Mouse (Mus musculus): ENCODE measurements around the gene Cks2.
"Not testable (repeated sequence)": the region's sequence is repeated elsewhere in the genome, so short reads cannot be mapped to it uniquely, and the experiment has no call there.

The Cks2 gene

GRCm38 (mm10) chr13:51644829-51645789, at the start of gene Cks2:
Cks2 (plus strand) TSS chr13:51645232.
- DNase-seq (ENCODE audit: low spot score in 2 of 2): peak; percentile 94 to 96

- DNase-seq (ENCODE audit: low spot score in 2 of 2): no peak
Measured at GRCm38 (mm10) chr13:51595404-51595803, 49.6 kb upstream of the Cks2 start.

GRCm38 (mm10) chr13:51598063-51598462, 47.0 kb upstream of the Cks2 start:
- DNase-seq (ENCODE audit: low spot score in 2 of 2): no peak

- no peak for DNase-seq (ENCODE audit: low spot score in 2 of 2)
Measured at GRCm38 (mm10) chr13:51600169-51600568, 44.9 kb upstream of the Cks2 start.

GRCm38 (mm10) chr13:51602764-51603163, 42.3 kb upstream of the Cks2 start:
- no peak for DNase-seq (ENCODE audit: low spot score in 2 of 2)

DNA sequence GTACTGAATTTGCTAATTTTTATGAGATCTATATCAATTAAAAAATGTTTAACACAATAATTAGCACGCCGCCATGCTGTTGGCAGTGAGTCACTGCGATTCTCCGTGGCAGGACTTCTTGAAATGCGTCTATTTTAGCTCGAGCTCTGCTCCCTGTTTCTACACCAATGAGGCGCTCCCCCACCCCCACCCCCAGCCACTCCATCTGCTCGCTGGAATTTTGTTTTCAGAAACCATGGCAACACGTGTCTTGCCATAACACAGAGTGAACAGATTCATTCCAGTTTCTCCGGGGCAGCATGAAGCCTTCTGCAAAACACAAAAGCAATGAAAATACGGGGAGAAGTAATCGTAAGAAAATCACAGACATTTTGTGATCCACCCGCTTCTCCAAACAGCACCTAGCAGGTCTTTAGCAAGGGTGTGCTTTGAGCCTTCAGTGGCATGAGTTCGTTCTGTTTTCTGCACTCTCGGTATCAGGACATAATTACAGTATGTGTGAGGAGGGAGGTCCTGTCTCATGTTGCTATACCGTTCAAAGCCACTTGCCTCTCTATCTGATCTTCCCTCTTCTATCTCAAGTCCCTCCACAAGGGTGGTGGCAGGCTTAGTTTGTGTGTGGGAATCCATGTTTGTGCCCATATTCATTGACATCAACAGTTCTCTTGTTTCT, 41.7 kb upstream of the Cks2 start:
- DNase-seq (ENCODE audit: low spot score in 2 of 2): no peak

DNA sequence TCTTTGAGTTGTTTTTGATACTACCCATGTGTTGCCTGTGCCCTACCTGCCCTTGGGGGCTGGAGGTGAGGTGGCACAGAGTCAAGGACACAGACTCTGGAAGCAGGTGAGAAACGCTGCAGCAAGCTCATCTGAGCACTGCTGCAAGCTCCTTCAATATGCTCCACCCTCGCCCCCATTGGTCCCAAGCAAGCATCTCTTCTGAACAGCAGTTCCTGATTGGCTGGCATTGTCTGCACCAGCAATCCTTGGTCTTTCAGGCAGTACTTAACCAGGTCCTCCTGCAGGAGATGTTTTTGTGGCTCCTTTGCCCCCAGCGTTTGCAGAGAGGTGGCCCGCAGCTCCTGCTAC, 41.2 kb upstream of the Cks2 start:
- no peak for DNase-seq (ENCODE audit: low spot score in 2 of 2)

DNA sequence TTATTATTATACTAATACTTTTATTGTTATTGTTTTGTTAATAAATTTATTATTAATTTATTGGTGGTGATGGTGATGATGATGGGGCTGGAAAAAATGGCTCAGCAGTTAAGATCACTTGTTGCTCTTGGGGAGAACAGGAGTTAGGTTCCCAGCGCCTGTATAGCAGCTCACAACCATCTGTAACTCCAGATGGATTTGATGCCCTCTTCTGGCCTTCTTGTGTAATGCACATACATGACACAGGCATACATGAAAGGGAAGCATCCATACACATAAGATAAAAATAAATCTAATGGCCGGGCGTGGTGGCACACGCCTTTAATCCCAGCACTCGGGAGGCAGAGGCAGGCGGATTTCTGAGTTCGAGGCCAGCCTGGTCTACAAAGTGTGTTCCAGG, 35.8 kb upstream of the Cks2 start:
- DNase-seq (ENCODE audit: low spot score in 2 of 2): no peak

- DNase-seq (ENCODE audit: low spot score in 2 of 2): no peak
Measured at GRCm38 (mm10) chr13:51611060-51611459, 34.0 kb upstream of the Cks2 start.

DNA sequence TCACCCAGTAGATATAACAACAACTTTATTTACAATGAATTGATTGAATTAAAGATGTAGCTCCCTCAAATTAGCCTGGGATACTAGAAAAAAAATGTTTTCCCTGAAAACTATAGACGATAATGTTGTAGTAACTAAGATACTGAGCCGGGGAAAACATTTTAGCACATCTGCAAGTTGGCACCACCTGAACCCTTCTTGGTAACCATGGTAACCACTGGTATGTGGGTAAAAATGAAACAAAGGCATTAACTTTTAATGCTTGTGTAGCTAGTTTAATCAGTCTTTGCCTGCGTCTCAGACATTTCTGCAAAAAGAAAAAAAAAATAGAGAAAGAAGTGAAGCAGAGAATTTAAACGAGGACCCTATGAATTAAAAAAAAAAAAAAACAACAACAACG, 33.5 kb upstream of the Cks2 start:
- DNase-seq (ENCODE audit: low spot score in 2 of 2): no peak

DNA sequence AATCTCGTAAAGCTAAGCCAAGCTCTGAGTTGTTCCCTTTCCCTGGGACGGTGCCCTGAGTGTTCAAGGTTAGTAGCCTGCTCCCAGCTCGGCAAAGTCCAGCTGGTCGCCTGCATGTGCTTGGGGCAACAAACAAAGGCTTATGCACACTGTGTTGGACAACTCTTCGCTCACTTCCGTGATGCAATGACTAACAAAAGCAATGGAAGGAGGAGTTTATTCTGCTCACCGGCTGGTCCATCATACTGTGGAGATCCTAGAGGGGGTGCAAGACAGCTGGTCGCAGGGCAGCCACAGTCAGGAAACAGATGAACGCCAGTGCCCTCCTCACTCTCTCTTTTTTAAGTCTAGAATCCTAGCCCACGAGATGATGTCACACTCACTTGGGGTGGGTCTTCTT, 29.2 kb upstream of the Cks2 start:
- no peak for DNase-seq (ENCODE audit: low spot score in 2 of 2)

DNA sequence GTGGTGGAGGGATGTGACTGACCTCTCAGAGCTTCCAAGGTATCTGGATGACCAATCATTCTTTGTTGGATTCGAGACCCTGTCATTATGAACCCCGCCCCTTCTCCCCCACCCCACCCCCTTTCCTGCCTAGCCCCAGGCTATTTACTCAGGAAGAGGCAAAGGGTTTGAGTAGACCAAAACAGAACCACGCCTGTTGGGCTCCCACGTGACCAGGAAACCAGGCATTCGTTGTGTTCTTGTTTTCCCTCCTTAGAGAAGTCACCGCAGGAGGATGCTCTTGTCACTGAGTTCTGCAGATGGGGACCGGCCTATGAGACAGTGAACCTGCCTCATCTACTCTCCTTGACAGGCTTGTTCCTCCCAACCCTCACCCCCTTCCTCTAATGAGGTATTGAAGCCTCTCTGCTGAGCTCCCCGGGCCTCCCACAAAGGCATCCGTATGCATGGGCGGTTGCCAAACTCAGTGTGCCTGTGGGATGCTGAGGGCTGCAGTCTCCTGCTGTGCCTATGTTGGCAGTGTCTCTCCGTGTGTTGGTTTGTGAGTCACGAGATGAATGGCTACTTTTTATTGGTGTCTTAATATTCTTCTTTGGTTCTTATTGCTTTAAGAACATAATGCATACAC, 28.5 kb upstream of the Cks2 start:
- no peak for DNase-seq (ENCODE audit: low spot score in 2 of 2)

- no peak for DNase-seq (ENCODE audit: low spot score in 2 of 2)
Measured at GRCm38 (mm10) chr13:51617306-51617705, 27.7 kb upstream of the Cks2 start.

- peak in 1 of 2 experiments; percentile 19 for DNase-seq (ENCODE audit: low spot score in 2 of 2)
Measured at GRCm38 (mm10) chr13:51617861-51618260, 27.2 kb upstream of the Cks2 start.

- no peak for DNase-seq (ENCODE audit: low spot score in 2 of 2)
Measured at GRCm38 (mm10) chr13:51618602-51619001, 26.4 kb upstream of the Cks2 start.

- DNase-seq (ENCODE audit: low spot score in 2 of 2): no peak
Measured at GRCm38 (mm10) chr13:51622626-51623025, 22.4 kb upstream of the Cks2 start.

DNA sequence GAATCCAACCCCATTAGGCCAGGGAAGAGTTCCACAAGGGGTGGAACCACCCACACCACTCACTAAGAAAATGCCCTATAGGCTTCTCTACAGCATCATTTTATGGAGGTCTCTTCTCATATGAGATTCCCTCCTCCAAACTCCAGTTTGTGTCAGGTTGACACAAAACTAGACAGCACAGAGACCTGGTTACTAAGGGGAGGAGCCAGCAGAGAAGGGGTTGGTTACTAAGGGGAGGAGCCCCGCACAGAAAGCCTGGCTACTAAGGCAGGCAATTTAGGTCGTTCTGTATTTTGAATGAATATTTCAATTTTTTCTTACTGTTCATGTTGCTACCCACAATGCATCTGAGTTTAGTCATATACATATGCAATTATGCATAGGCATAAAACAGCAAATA, 21.4 kb upstream of the Cks2 start:
- no peak for DNase-seq (ENCODE audit: low spot score in 2 of 2)

GRCm38 (mm10) chr13:51628273-51628848, 16.7 kb upstream of the Cks2 start:
- DNase-seq (ENCODE audit: low spot score in 2 of 2): no peak

GRCm38 (mm10) chr13:51631354-51631992, 13.6 kb upstream of the Cks2 start:
- DNase-seq (ENCODE audit: low spot score in 2 of 2): no peak

- DNase-seq (ENCODE audit: low spot score in 2 of 2): no peak
Measured at GRCm38 (mm10) chr13:51632560-51633218, 12.3 kb upstream of the Cks2 start.

DNA sequence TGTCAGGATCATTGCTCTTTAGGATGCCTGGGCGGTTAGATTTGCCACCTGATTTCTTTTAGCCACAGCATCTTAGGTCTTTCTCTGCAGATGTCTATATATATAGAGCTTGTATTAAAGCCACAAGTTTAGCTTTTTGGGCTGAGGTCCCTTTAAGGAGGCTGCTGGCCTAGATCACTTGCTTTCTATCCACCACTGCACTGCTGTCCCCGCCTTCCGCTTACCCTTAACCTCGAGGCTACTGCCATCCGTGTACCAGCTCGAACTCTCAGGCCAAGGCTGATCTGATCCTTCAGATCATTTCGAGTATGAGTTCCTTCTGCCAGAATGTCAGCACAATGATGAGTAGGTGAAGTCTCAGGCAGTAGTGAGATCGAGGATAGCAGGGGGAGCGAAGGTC, 9.6 kb upstream of the Cks2 start:
- DNase-seq (ENCODE audit: low spot score in 2 of 2): not testable (repeated sequence)

All from spleen, postnatal 14 days (tissue).